Mouse (Mus musculus) right cerebral cortex, postnatal 10 days (tissue): ENCODE results near the gene Galnt3.

Experiments
- DNase-seq, 2 experiments: peaks; one replicate each; pipeline ENCODE4 v3.0.0; 2021; ENCODE audit warnings: low spot score in 2 of 2

Gene Galnt3

DNA sequence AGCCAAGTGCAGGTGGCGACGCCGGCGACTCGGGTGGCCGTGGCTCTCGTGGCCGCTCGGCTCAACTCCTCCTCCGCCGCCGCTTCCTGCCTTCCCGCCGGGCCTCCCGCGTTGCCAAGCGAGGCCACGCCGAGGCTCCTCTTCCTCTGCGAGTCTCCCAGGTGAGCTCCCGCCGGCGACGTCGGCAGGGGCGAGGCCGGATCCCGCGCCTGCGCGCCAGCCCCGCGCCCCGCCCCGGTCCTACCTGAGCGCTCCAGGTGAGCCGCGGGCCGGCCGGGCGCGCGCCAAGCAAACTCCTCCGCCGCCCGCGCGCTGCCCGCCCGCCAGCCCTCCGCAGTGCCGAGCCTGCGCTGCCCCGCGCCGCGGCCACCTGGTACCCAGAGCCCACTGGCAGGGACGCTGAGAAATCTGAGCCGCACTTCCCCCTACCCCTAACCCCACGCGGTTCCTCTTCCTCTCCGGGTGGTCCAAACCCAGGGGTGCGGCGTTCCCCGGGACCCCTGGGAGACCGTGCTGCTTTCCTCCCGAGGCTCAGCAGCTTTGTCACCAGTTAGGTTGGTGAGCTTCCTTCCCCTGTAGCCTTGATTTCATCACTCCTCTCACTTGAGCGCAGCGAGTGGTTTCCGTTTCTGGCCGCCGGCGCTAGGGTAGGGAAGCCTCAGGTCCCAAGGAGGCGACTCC lies at the start of gene Galnt3:
Galnt3 (minus strand) TSS at position 404 of the 681 bp plus-strand sequence.
- DNase-seq, result peak; percentile 31 to 47

GRCm38 (mm10) chr2:66173134-66173533 lies 48.3 kb upstream of the Galnt3 start:
- DNase-seq, result peak in 1 of 2 experiments; percentile 48

DNA sequence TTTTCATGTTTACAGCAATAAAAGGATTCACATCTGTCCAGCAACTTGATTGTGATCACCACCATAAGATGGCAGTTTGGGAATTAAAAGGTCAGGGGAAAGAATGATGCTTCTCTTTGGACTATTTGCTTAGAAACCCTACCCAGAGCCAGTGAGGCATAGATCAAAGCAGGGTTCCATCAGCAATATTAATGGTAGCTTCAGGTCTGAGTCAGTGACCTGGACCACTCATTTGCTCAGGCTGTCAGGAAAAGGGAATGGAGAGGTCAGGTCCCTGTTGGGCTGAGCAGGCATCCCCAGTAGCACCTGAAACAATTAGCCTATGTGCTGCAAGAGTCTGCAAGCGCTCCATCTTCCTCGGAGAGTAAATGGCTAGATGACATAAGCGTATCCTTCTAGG lies 46.8 kb upstream of the Galnt3 start:
- no peak for DNase-seq

DNA sequence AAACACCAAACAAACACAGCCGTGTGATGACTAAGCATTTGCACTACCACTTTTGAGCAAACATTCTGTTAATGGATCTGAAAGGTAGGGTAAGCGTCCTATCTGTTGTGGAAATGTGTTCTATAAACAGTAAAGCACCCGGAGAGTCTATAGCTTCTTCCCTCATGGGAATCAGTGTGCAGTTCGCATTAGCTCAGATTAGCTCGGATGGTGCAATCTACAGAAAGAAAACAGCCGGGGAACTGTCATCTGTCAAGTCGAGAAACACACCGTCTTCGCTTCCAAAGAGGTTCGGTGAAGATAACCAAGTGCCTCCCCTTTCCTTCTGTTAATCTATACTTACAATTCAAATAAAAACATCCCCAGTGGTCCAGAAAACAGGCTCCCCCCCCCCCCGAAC lies 45.9 kb upstream of the Galnt3 start:
- no peak for DNase-seq

- DNase-seq, result no peak
Observed at GRCm38 (mm10) chr2:66165025-66165424, 40.2 kb upstream of the Galnt3 start.

GRCm38 (mm10) chr2:66158140-66158915 lies 33.5 kb upstream of the Galnt3 start:
- no peak for DNase-seq

- DNase-seq, result no peak
Observed at GRCm38 (mm10) chr2:66151436-66151835, 26.6 kb upstream of the Galnt3 start.

GRCm38 (mm10) chr2:66150531-66150930 lies 25.7 kb upstream of the Galnt3 start:
- no peak for DNase-seq

DNA sequence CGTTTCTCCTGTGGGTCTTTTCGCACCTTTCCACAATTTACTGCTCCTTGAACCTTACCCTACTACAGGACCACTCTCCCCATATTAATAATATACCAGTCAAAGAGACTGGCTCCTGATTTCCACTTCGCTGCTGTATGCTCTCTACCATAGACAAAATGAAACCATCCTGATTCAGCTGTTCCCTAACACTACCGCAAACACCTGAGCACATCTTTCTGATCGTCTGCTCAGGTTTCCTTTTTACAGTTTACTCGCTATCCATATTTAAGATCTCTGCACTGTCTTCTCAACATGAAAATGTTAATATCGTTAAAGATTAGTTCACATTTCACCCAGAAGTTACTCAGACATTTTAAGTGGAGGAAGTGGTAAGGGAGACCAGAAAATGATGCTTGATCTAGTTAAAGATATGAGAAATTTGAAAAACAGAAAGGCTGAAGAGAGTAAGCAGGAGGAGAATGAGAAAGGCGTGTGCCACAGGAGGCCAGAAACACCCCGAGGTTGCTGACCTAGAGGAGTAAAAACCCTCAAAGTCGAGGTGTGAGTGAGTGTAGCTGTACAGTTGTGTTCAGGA lies 23.9 kb upstream of the Galnt3 start:
- no peak for DNase-seq

- peak; percentile 55 to 62 for DNase-seq
Observed at GRCm38 (mm10) chr2:66146473-66146872, 21.7 kb upstream of the Galnt3 start.

GRCm38 (mm10) chr2:66144770-66145169 lies 20.0 kb upstream of the Galnt3 start:
- DNase-seq, result no peak

DNA sequence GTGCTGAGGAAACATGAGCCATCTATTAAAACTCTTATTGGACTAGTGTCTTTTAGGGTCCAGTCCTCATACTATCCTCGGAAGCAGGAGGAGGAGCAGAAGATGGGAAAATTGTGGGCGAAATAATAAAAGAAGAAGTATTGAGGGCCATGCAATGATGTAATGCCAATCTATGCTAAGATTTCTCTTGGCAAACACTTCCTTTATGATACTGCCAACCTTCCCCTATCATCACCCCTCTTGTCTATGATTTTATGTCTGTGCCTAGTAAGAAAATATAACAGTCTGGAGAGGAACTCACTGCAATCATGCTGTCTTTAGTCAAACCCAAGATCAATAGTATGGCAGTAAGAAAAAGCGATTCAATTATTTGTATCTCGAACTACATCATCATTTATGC lies 18.5 kb upstream of the Galnt3 start:
- no peak for DNase-seq

DNA sequence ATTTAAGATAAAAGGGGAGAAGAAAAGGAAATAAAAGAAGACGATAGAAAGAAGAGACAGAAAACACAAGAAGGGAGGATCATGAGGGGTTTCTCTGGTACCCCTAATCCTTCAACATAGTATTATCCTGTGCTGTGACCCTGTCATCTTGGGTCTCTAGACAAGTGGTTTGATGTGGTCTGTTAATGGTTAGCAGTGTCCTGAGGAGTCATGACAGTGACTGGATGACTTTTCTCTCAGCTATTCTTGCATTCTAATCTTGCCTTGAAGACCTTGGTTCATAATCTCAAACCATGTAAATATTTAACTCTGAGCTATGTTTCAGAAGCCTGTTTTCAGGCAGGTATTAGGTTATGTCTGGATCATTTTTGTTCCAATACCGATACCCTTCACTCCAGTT lies 17.9 kb upstream of the Galnt3 start:
- no peak for DNase-seq

- DNase-seq, result no peak
Observed at GRCm38 (mm10) chr2:66142268-66142667, 17.5 kb upstream of the Galnt3 start.

DNA sequence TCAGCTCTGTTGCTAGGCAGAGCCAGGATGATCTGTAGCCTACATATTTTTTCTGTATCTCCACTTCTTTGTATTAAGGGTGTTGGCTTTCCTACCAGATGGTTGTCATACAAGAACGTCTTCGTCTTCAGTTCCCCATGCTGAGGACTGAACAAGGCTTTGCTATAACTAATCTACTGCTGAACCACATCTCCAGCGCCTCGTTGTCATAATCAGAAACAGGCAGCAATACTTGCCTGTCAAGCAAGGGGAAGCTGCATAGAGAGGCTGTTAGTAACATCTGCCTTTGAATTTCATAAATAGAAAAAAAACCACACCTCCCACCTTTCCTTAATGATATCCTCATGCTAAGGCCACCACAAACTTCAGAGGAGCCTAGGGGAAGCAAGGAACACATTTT lies 15.5 kb upstream of the Galnt3 start:
- DNase-seq, result peak in 1 of 2 experiments; percentile 31

DNA sequence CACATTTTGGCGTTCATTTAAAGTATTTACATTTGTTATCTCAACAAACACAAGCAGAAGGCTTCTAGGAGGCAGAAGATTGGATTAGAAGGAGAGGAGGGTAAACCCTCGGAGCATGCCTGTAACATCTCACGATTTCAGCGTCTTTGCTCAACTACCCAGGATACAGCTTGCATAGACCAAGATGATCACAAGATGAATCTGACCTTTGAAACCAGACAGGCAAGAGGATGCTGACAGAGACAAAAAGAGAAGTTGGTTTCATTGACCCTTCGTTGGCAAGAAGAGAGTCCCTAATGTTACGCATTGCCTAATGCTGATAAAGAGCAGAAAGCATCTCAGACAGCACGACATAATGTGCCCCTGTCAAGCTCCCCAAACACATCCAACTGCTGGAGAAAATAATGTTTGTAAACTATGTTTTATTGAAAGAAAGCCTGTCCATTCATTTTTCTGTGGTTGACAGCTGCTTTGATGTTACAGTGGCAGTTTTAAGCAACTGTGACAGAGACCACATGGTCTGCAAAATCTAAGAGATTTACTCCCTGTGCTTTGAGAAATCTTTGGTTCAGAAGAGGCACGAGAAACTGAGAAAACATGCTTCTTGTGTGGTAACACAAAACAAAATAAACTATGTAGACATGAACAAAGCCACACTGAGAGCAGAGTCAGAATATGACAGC lies 7.2 kb upstream of the Galnt3 start:
- no peak for DNase-seq

- no peak for DNase-seq
Observed at GRCm38 (mm10) chr2:66128941-66129340, 4.1 kb upstream of the Galnt3 start.

GRCm38 (mm10) chr2:66127541-66127940 lies 2.7 kb upstream of the Galnt3 start:
- no peak for DNase-seq

- no peak for DNase-seq
Observed at GRCm38 (mm10) chr2:66126936-66127335, 2.1 kb upstream of the Galnt3 start.

DNA sequence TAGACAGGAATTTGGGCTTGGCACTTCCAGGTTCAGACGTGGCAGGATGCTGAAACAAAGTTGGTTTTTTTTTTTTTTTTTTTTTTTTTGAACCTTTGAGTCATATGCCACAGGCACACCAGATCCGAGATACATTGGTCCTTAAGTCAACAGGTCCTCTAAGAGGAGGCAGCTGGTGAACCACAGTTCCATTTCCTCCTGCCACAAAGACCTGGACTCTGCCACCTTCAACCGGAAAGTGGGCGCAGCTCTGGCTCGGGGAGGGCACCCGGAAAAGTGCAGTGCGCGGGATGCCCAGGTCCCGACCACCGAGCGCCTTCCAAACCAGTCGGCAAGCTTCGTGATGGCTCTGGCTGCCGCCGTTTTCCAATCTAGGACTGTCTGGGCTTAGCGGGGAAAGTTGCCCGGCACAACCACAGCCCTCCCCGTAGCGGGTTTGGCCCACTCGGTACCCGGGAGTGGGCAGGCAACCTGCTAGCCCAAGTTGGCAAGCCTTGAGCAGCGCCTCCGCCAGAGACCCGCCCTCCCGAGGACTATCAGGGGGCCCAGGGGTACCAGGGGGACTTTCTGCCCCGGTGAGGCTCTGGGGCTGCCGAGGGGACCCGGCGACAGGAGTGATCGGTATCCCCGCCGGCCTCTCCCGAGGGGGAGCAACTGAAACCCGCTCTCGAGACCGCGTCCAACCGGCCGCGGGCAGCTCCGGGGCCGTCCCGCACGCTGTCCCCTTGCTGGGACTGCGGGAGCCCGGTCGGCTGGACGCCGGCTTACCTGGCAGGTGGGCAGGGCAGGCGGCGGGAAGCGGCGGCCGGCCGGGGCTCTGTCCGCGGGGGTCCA lies 821 bp downstream of the Galnt3 start:
- DNase-seq, result peak; percentile 26 to 32

GRCm38 (mm10) chr2:66117686-66118085 lies 7.1 kb downstream of the Galnt3 start:
- DNase-seq, result no peak
